Mouse (Mus musculus): Measurements from ENCODE around the gene Olfr1176. TPM values are rescaled to one million over a fixed set of nuclear protein-coding genes. Genes with fewer than 3 reads are reported as not detected.

Gene Olfr1176
- total RNA-seq (2012; rRNA removed) (not detected in 2 replicates), polyA plus RNA-seq (2012; ENCODE audit: insufficient read depth in 1 of 2, insufficient read length in 2 of 2, low read depth in 1 of 2, low replicate concordance in 2 of 2, missing spikeins in 1 of 2) (not detected)

- Histone ChIP-seq H3K36me3 (ENCODE audit: control insufficient read depth in 1 of 2, insufficient read depth in 2 of 2, low read length in 2 of 2) (no peaks in the 10 kb centered on the region), H3K79me2 (ENCODE audit: control insufficient read depth, insufficient read depth, low read length, poor library complexity) (no peaks in the 10 kb centered on the region), H3K4me3 (ENCODE audit: control insufficient read depth in 1 of 2, insufficient read depth in 1 of 2, low read depth in 2 of 2, low read length in 2 of 2) (no peak within 1 kb of the TSS), H3K4me1 (ENCODE audit: control insufficient read depth in 1 of 2, insufficient read depth in 2 of 2, low read length in 2 of 2) (no peaks in the 10 kb centered on the region), H3K27me3 (ENCODE audit: control insufficient read depth in 1 of 2, insufficient read depth in 2 of 2, low read length in 2 of 2) (no peaks in the 10 kb centered on the region), H3K9me3 (replicated peaks; ENCODE audit: insufficient read depth, low read length) (no peaks in the 10 kb centered on the region), H3K27ac (ENCODE audit: control insufficient read depth, low read depth, low read length) (no peak within 1 kb of the TSS), H3K9ac (ENCODE audit: control insufficient read depth, low read depth, low read length, poor library complexity, severe bottlenecking) (no peak within 1 kb of the TSS)
- DNase-seq (ENCODE audit: low read depth, low spot score), result no peak
- no peak for TF ChIP-seq UBTF (IDR thresholded peaks at IDR 0.05; ENCODE audit: borderline replicate concordance, insufficient read depth, low read depth, low read length)
- no peak for TF ChIP-seq HCFC1 (IDR thresholded peaks at IDR 0.05; ENCODE audit: low read depth, low read length)
- no peak for TF ChIP-seq ELF1 (IDR thresholded peaks at IDR 0.05; ENCODE audit: low read depth, low read length)
- no peak for TF ChIP-seq NELFE (IDR thresholded peaks at IDR 0.05; ENCODE audit: low read depth, low read length)
- TF ChIP-seq ZMIZ1 (IDR thresholded peaks at IDR 0.05; ENCODE audit: low read depth, low read length), result no peak
- no peak for TF ChIP-seq SIN3A (IDR thresholded peaks at IDR 0.05; ENCODE audit: low read length)
- no peak for TF ChIP-seq RAD21 (IDR thresholded peaks at IDR 0.05; ENCODE audit: low read depth, low read length)
- TF ChIP-seq TBP (IDR thresholded peaks at IDR 0.05; ENCODE audit: low read depth, low read length), result no peak
- TF ChIP-seq MYC (IDR thresholded peaks at IDR 0.05; ENCODE audit: low read depth, low read length), result no peak
- TF ChIP-seq CHD1 (IDR thresholded peaks at IDR 0.05; ENCODE audit: low read depth, low read length), result no peak
- TF ChIP-seq TAL1 (IDR thresholded peaks at IDR 0.05; ENCODE audit: low read length), result no peak
- no peak for TF ChIP-seq GATA1 (IDR thresholded peaks at IDR 0.05; ENCODE audit: low read depth, low read length)
- TF ChIP-seq POLR2AphosphoS5 (IDR thresholded peaks at IDR 0.05; ENCODE audit: borderline replicate concordance, low read depth, low read length), result no peak
- TF ChIP-seq ZNF384 (IDR thresholded peaks at IDR 0.05; ENCODE audit: low read depth, low read length), result no peak
- TF ChIP-seq ETS1 (IDR thresholded peaks at IDR 0.05; ENCODE audit: low read depth, low read length), result no peak
- no peak for TF ChIP-seq GABPA (IDR thresholded peaks at IDR 0.05; ENCODE audit: low read depth, low read length)
- no peak for TF ChIP-seq USF1 (IDR thresholded peaks at IDR 0.05; ENCODE audit: low read depth, low read length)
Measured at GRCm38 (mm10) chr2:88336421-88336820, at the start of gene Olfr1176. Gene Olfr1176 (plus strand): TSS chr2:88336721.

- Histone ChIP-seq H3K4me3 (ENCODE audit: control insufficient read depth in 1 of 2, insufficient read depth in 1 of 2, low read depth in 2 of 2, low read length in 2 of 2) (no peak within 1 kb of the TSS), H3K9me3 (replicated peaks; ENCODE audit: insufficient read depth, low read length) (no peaks in the 10 kb centered on the region), H3K27me3 (ENCODE audit: control insufficient read depth in 1 of 2, insufficient read depth in 2 of 2, low read length in 2 of 2) (no peaks in the 10 kb centered on the region), H3K9ac (ENCODE audit: control insufficient read depth, low read depth, low read length, poor library complexity, severe bottlenecking) (no peak within 1 kb of the TSS), H3K36me3 (ENCODE audit: control insufficient read depth in 1 of 2, insufficient read depth in 2 of 2, low read length in 2 of 2) (no peaks in the 10 kb centered on the region), H3K79me2 (ENCODE audit: control insufficient read depth, insufficient read depth, low read length, poor library complexity) (no peaks in the 10 kb centered on the region), H3K4me1 (ENCODE audit: control insufficient read depth in 1 of 2, insufficient read depth in 2 of 2, low read length in 2 of 2) (no peaks in the 10 kb centered on the region), H3K27ac (ENCODE audit: control insufficient read depth, low read depth, low read length) (no peak within 1 kb of the TSS)
- TF ChIP-seq E2F4 (IDR thresholded peaks at IDR 0.05; ENCODE audit: borderline replicate concordance, low read depth, low read length), result no peak
- no peak for TF ChIP-seq SMC3 (IDR thresholded peaks at IDR 0.05; ENCODE audit: low read depth, low read length)
- TF ChIP-seq EP300 (IDR thresholded peaks at IDR 0.05; ENCODE audit: low read depth in 1 of 2, low read length in 2 of 2), result no peak
- TF ChIP-seq NRF1 (IDR thresholded peaks at IDR 0.05; ENCODE audit: insufficient read depth, low read depth, low read length, poor library complexity, severe bottlenecking), result no peak
- no peak for DNase-seq (ENCODE audit: low read depth, low spot score)
Measured at GRCm38 (mm10) chr2:88315035-88315434, 21.5 kb upstream of the Olfr1176 start, which contains the start of gene Olfr1174-ps. Gene Olfr1174-ps (minus strand): TSS chr2:88315135.
